Mouse (Mus musculus) mature B cell (primary cell): ENCODE measurements around the gene Prss33.

ENCODE experiments used
- in situ Hi-C: fragments of 300-500 bp; cut with MboI; formaldehyde crosslinking; loops from 2 replicates; pipeline ENCODE4 v1.14.3; 2019

Gene Prss33

GRCm38 (mm10) chr17:23786510-23786931 lies 49.3 kb downstream of the Prss33 start:
- in situ Hi-C loops: no loop called here

- in situ Hi-C loops: no loop called here
Observed at GRCm38 (mm10) chr17:23785561-23786471, 50.0 kb downstream of the Prss33 start, which contains the start of gene Flywch2. Gene Flywch2 (minus strand): TSS chr17:23786081.

GRCm38 (mm10) chr17:23783352-23783751 lies 52.5 kb downstream of the Prss33 start:
- in situ Hi-C loops: no loop called here
